Mouse (Mus musculus) CH12.LX (cell line): ENCODE results near the gene Zhx3. TPM values are rescaled to one million over a fixed set of nuclear protein-coding genes. Genes with fewer than 3 reads are reported as not detected.

Experiments used
- DNase-seq: peaks from one replicate; pipeline ENCODE4 v3.0.0-alpha.2; 2013; ENCODE audit errors: extremely low read depth
- H3K27ac ChIP-seq: 2 replicates; pipeline ENCODE4 v1.5.1; 2012; ENCODE audit warnings: low read depth, mild to moderate bottlenecking, control low read depth, moderate library complexity; ENCODE audit not compliant: insufficient read depth
- H3K27me3 ChIP-seq: replicated peaks from 2 replicates; pipeline ENCODE3; 2012; ENCODE audit warnings: inconsistent platforms
- H3K36me3 ChIP-seq, 2 experiments: replicated peaks in 1 of 2; 2 replicates each; pipeline versions ENCODE3 to v1.6.1; 2012; ENCODE audit warnings: inconsistent platforms in 1 of 2, low read length in 1 of 2, mild to moderate bottlenecking in 1 of 2, mixed read lengths in 1 of 2, moderate library complexity in 1 of 2; ENCODE audit not compliant: control insufficient read depth in 1 of 2, insufficient read depth in 1 of 2
- H3K4me1 ChIP-seq, 2 experiments: 2 replicates each; pipeline ENCODE4 v1.6.1; 2012; ENCODE audit warnings: inconsistent platforms in 1 of 2, moderate library complexity in 1 of 2; ENCODE audit not compliant: insufficient read depth in 2 of 2, control insufficient read depth in 1 of 2
- H3K4me2 ChIP-seq: 2 replicates; pipeline ENCODE4 v1.6.1; 2012; ENCODE audit warnings: low read depth, mild to moderate bottlenecking, control low read depth; ENCODE audit not compliant: poor library complexity, insufficient read depth, severe bottlenecking
- H3K4me3 ChIP-seq, 3 experiments: fragments of 150-350 bp in 1 of 3; sonication (generic) in 1 of 3; replicated peaks in 1 of 3; 2 replicates each; pipeline versions ENCODE3 to v1.5.1; 2011 to 2012; ENCODE audit warnings: low read depth in 2 of 3, low read length in 2 of 3, mild to moderate bottlenecking in 2 of 3, moderate library complexity in 2 of 3, control low read depth in 1 of 3, improper control_type of control experiment in 1 of 3, inconsistent platforms in 1 of 3, mixed read lengths in 1 of 3; ENCODE audit not compliant: poor library complexity in 1 of 3
- H3K79me2 ChIP-seq: replicated peaks from 2 replicates; pipeline ENCODE4 v1.6.1; 2012; ENCODE audit warnings: mild to moderate bottlenecking, moderate library complexity; ENCODE audit not compliant: control insufficient read depth, poor library complexity, insufficient read depth, severe bottlenecking; ENCODE audit errors: extremely low read depth
- H3K9ac ChIP-seq: 2 replicates; pipeline ENCODE4 v1.6.1; 2012; ENCODE audit warnings: low read depth, mild to moderate bottlenecking, control low read depth, moderate library complexity; ENCODE audit not compliant: insufficient read depth
- H3K9me3 ChIP-seq: replicated peaks from 2 replicates; pipeline ENCODE3; 2012; ENCODE audit warnings: low read length, inconsistent platforms, mixed read lengths
- BHLHE40 ChIP-seq: IDR thresholded peaks from 2 replicates; pipeline ENCODE4 v1.6.1; 2011; ENCODE audit warnings: mild to moderate bottlenecking, low read depth, low read length, improper control_type of control experiment
- CHD2 ChIP-seq: IDR thresholded peaks from 2 replicates; pipeline ENCODE4 v1.6.1; 2011; ENCODE audit warnings: low read length, improper control_type of control experiment
- E2F4 ChIP-seq: IDR thresholded peaks from 2 replicates; pipeline ENCODE4 v1.6.1; 2011; ENCODE audit warnings: low read depth, low read length, improper control_type of control experiment; ENCODE audit not compliant: insufficient replicate concordance
- ETS1 ChIP-seq: conservative IDR thresholded peaks from 2 replicates; pipeline ENCODE4 v1.6.1; 2012; ENCODE audit warnings: low read depth, mild to moderate bottlenecking, inconsistent platforms, low read length, improper control_type of control experiment, moderate library complexity
- GABPA ChIP-seq: IDR thresholded peaks from 2 replicates; pipeline ENCODE4 v1.6.1; 2012; ENCODE audit warnings: low read depth, low read length, improper control_type of control experiment, inconsistent platforms; ENCODE audit not compliant: insufficient replicate concordance
- IRF4 ChIP-seq: IDR thresholded peaks from 2 replicates; pipeline ENCODE4 v1.6.1; 2014; ENCODE audit warnings: low read depth, mild to moderate bottlenecking, inconsistent platforms, low read length, improper control_type of control experiment
- JUN ChIP-seq: IDR thresholded peaks from 2 replicates; pipeline ENCODE4 v1.6.1; 2011; ENCODE audit warnings: low read depth, mild to moderate bottlenecking, low read length, improper control_type of control experiment, moderate library complexity; ENCODE audit not compliant: insufficient read depth
- MAFK ChIP-seq: IDR thresholded peaks from 2 replicates; pipeline ENCODE4 v1.6.1; 2011; ENCODE audit warnings: low read length, improper control_type of control experiment; ENCODE audit not compliant: insufficient replicate concordance
- MAX ChIP-seq: IDR thresholded peaks from 2 replicates; pipeline ENCODE4 v1.6.1; 2011; ENCODE audit warnings: low read length, improper control_type of control experiment
- NRF1 ChIP-seq: IDR thresholded peaks from 2 replicates; pipeline ENCODE4 v1.6.1; 2014; ENCODE audit warnings: low read depth, mild to moderate bottlenecking, inconsistent platforms, low read length, improper control_type of control experiment, moderate library complexity
- RCOR1 ChIP-seq: conservative IDR thresholded peaks from 2 replicates; pipeline ENCODE4 v1.6.1; 2012; ENCODE audit warnings: low read depth, mild to moderate bottlenecking, inconsistent platforms, low read length, improper control_type of control experiment
- SIN3A ChIP-seq: IDR thresholded peaks from 2 replicates; pipeline ENCODE4 v1.6.1; 2012; ENCODE audit warnings: low read length, improper control_type of control experiment, inconsistent platforms
- SMC3 ChIP-seq: IDR thresholded peaks from 2 replicates; pipeline ENCODE4 v1.6.1; 2011; ENCODE audit warnings: low read depth, low read length, improper control_type of control experiment
- TCF12 ChIP-seq: IDR thresholded peaks from 2 replicates; pipeline ENCODE4 v1.6.1; 2014; ENCODE audit warnings: low read depth, mild to moderate bottlenecking, inconsistent platforms, low read length, improper control_type of control experiment
- ZMIZ1 ChIP-seq: IDR thresholded peaks from 2 replicates; pipeline ENCODE4 v1.6.1; 2012; ENCODE audit warnings: low read depth, mild to moderate bottlenecking, inconsistent platforms, low read length, improper control_type of control experiment
- dilution Hi-C: fragments of 300-500 bp; cut with MboI; formaldehyde crosslinking; loops from 2 replicates; pipeline ENCODE4 v1.14.3; 2020; ENCODE audit warnings: low sequenced_read_pairs; ENCODE audit not compliant: extremely low pct_unique_long_range_greater_than_20kb, extremely low pct_ligation_motif_present
- in situ Hi-C: fragments of 300-500 bp; cut with MboI; formaldehyde crosslinking; loops from 3 replicates; pipeline ENCODE4 v1.14.3; 2019; ENCODE audit warnings: low sequenced_read_pairs, low pct_ligation_motif_present, low pct_unique_long_range_greater_than_20kb, mixed read lengths
- polyA plus RNA-seq: library from polyadenylated mRNA; unstranded; fragments of >175 nt; gene quantifications from 2 replicates; pipeline ENCODE4 v1.2.1, GENCODE M21; 2012; ENCODE audit warnings: low read depth; ENCODE audit not compliant: insufficient read length
- total RNA-seq, 2 experiments: library from RNA; depleted of rRNA; stranded (reverse); fragments of 300-350 nt in 1 of 2; fragments of >200 nt in 1 of 2; gene quantifications; 2 replicates each; pipeline ENCODE4 v1.2.3; 2012 to 2014

The Zhx3 gene
- total and polyA plus RNA-seq, 3 experiments = 1.3 to 4.2 (median 2.6) TPM

GRCm38 (mm10) chr2:160722714-160723113 is 150.1 kb downstream of the Zhx3 start:
- H3K27me3 ChIP-seq = no peaks in the 10 kb centered on the region
- dilution Hi-C loops (no loop called here), in situ Hi-C loops (no loop called here)
- 0 out of 2 replicates have a peak, but pooled peaks cover 4% of the 10 kb centered on the region for H3K79me2 ChIP-seq
- no peak overlapping the region for H3K4me3 ChIP-seq
- peaks cover 53 to 76% of the 10 kb centered on the region in 2 experiments for H3K36me3 ChIP-seq
- DNase-seq = no peak
- H3K27ac ChIP-seq = no peak overlapping the region
- no peak for TF ChIP-seq JUN
- no peak for TF ChIP-seq NRF1
- no peak for TF ChIP-seq SIN3A
- no peak for TF ChIP-seq GABPA
- TF ChIP-seq BHLHE40 = no peak
- TF ChIP-seq RCOR1 = no peak
- TF ChIP-seq ZMIZ1 = no peak
- TF ChIP-seq SMC3 = no peak
- TF ChIP-seq ETS1 = no peak
- no peak for TF ChIP-seq MAX
- no peak for TF ChIP-seq CHD2
- no peak for TF ChIP-seq MAFK
- no peak for TF ChIP-seq TCF12
- TF ChIP-seq, all 38 proteins: peak for 0
- H3K9ac ChIP-seq = no peak overlapping the region
- H3K4me2 ChIP-seq = no peak overlapping the region
- no peaks in the 10 kb centered on the region for H3K9me3 ChIP-seq
- H3K4me1 ChIP-seq = peaks cover 0 to 4% of the 10 kb centered on the region in 2 experiments; a peak in 1 of 4 replicates

- H3K79me2 ChIP-seq = peaks cover 7% of the 10 kb centered on the region; the same call in 1 of the 2 replicates
- H3K36me3 ChIP-seq = peaks cover 73 to 91% of the 10 kb centered on the region in 2 experiments
- H3K4me3 ChIP-seq = no peak overlapping the region
- H3K4me1 ChIP-seq = no peaks in the 10 kb centered on the region
- H3K27me3 ChIP-seq = no peaks in the 10 kb centered on the region
- dilution Hi-C loops = no loop called here
- no peak for TF ChIP-seq ETS1
- no peak for TF ChIP-seq E2F4
- TF ChIP-seq IRF4 = no peak
- TF ChIP-seq SMC3 = no peak
- no peak overlapping the region for H3K4me2 ChIP-seq
- DNase-seq = no peak
- no peaks in the 10 kb centered on the region for H3K9me3 ChIP-seq
- H3K27ac ChIP-seq = no peak overlapping the region
- in situ Hi-C loops = loop anchor here (10.0 kb wide), 1 partner anchor 166 kb away; the partner anchor contains the start of gene Lpin3
- no peak overlapping the region for H3K9ac ChIP-seq
Observed at GRCm38 (mm10) chr2:160718811-160719210, 154.0 kb downstream of the Zhx3 start.
